Mouse (Mus musculus) cortical plate, adult 2 months (tissue): ENCODE measurements around the gene Glod4. TPM values are rescaled to one million over a fixed set of nuclear protein-coding genes. Genes with fewer than 3 reads are reported as not detected.

Experiments used
- H3K27ac ChIP-seq: fragments of 200-500 bp; 2 replicates; pipeline ENCODE4 v1.5.1; 2012; ENCODE audit warnings: low read length, control low read depth, inconsistent platforms; ENCODE audit not compliant: insufficient read depth
- H3K4me1 ChIP-seq: fragments of 200-500 bp; 2 replicates; pipeline ENCODE4 v1.6.1; 2011; ENCODE audit warnings: low read length; ENCODE audit not compliant: control insufficient read depth, insufficient read depth
- H3K4me3 ChIP-seq: fragments of 200-500 bp; 2 replicates; pipeline ENCODE4 v1.5.1; 2011; ENCODE audit warnings: mild to moderate bottlenecking, low read length, control low read depth; ENCODE audit not compliant: insufficient read depth
- CTCF ChIP-seq: fragments of 200-500 bp; IDR thresholded peaks from 2 replicates; pipeline ENCODE4 v1.5.1; 2011; ENCODE audit warnings: mild to moderate bottlenecking, control low read depth, low read length; ENCODE audit not compliant: insufficient read depth; ENCODE audit errors: extremely low read depth
- POLR2A ChIP-seq: fragments of 200-500 bp; IDR thresholded peaks from 2 replicates; pipeline ENCODE4 v1.6.1; 2011; ENCODE audit warnings: mild to moderate bottlenecking, low read length, control low read depth; ENCODE audit not compliant: insufficient read depth; ENCODE audit errors: extremely low read depth
- polyA plus RNA-seq: library from polyadenylated mRNA; depleted of rRNA; stranded (reverse); fragments of >200 nt; gene quantifications from 2 replicates; pipeline ENCODE4 v1.2.3, GENCODE M21; 2012

The Glod4 gene
- polyA plus RNA-seq, 1 experiment = 38.6 TPM

GRCm38 (mm10) chr11:76283841-76284240 lies 40.3 kb upstream of the Glod4 start:
- H3K27ac ChIP-seq = no peak overlapping the region
- TF ChIP-seq CTCF = no peak
- no peak for TF ChIP-seq POLR2A

GRCm38 (mm10) chr11:76279971-76280370 lies 36.4 kb upstream of the Glod4 start:
- TF ChIP-seq CTCF (no peak), POLR2A (no peak)
- no peaks in the 10 kb centered on the region for H3K4me1 ChIP-seq
- H3K4me3 ChIP-seq = no peak overlapping the region
- H3K27ac ChIP-seq = no peak overlapping the region

More at GRCm38 (mm10) chr11:76283841-76284240, 40.3 kb upstream of the Glod4 start:
- no peaks in the 10 kb centered on the region; the same call in 1 of the 2 replicates for H3K4me1 ChIP-seq
- H3K4me3 ChIP-seq = no peak overlapping the region

- Histone ChIP-seq H3K27ac (no peak overlapping the region), H3K4me3 (no peak overlapping the region), H3K4me1 (no peaks in the 10 kb centered on the region)
- TF ChIP-seq CTCF (no peak), POLR2A (no peak)
Observed at GRCm38 (mm10) chr11:76278960-76279852, 35.7 kb upstream of the Glod4 start.

DNA sequence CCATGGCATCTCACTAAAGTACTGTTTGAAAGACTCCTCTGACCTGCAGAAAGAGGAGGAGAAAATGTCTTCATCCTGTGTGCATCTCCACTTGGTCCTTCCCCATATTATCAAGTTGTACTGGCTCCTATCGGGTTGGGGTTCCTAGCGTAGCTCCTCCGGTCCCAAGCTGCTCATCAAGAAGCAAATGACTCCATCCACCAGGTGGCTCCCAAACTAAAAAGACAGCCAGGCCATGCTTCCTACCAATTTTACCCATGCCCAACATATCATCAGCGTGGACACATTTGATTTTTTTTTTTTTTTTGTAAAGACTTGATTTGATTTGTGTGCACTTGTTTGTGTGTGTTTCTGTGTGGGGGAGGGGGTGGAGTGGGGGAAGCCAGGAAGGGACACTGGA lies 28.9 kb upstream of the Glod4 start:
- TF ChIP-seq POLR2A (no peak), CTCF (peak; percentile 40; the same call in 1 of the 2 replicates)
- H3K27ac ChIP-seq = no peak overlapping the region
- no peak overlapping the region for H3K4me3 ChIP-seq
- H3K4me1 ChIP-seq = no peaks in the 10 kb centered on the region

DNA sequence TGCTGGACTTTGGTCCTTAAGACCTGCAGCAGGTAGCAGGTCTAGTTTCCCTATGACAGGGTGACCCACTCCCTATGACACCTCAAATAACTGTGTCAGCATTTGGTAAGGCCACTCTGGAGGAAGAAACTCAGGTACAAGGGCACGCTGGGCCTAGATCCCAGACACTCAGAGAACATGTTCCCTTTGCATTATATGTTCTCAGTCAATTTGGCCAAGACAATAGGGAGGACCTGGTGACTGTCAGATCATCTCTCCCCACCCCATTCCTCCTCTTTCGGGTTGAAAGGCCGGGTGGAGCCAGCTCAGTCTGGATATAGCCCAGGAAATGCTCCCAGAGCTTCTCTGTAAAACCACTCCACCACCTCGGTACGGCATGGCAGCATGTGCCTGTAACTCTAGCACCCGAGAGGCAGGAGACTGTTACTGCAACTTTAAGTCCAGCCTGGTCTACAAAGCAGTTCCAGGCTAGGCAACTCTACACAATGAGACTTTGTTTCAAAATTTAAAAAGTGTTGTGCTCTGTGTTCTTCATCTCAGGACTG lies 25.1 kb upstream of the Glod4 start:
- H3K27ac ChIP-seq = no peak overlapping the region
- TF ChIP-seq POLR2A = no peak
- TF ChIP-seq CTCF = no peak
- H3K4me3 ChIP-seq = no peak overlapping the region
- H3K4me1 ChIP-seq = no peaks in the 10 kb centered on the region

DNA sequence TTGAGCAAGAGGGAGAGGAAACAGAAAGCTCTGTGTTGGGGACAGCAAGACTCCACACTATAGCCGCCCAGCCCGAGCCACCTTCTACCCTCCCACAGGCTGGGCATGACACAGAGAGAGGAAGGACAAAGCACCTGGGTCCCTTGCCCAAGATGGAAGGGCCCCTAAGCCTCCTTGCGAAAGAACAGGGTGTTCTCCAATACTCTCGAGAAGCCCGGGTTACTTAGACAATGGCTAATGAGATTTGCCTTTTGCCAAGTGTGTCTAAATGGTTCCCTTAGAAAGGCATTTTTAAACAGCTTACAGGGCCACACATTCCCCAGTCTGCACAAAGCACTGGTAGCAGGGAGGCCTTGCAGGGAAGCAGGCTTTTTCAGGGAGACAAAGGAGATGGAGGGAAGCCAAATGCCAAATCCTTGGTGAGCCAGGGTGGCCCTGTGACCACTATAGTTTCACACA lies 24.5 kb upstream of the Glod4 start:
- no peak overlapping the region for H3K27ac ChIP-seq
- no peak overlapping the region for H3K4me3 ChIP-seq
- no peaks in the 10 kb centered on the region for H3K4me1 ChIP-seq
- TF ChIP-seq POLR2A (no peak), CTCF (no peak)

DNA sequence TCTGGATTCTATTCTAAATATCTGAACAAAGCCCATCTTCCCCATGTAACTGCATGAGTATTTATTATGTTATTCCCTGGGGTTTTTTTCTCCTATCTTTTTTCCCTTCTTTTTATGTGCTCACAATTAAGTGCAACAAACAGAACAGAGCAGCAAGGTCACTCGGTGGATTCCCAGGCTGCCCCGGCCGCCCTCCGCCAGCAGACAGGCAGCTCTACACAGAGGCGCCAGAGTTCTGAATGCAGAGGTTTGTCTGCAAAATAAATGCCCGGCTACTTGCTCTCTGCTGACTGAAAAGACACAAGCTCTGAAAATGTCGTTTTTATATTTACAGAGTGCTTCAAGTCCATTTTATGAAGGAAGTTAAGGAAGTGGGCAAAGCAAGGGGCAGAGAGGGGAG lies 24.0 kb upstream of the Glod4 start:
- no peak overlapping the region for H3K27ac ChIP-seq
- H3K4me1 ChIP-seq = no peaks in the 10 kb centered on the region
- no peak overlapping the region for H3K4me3 ChIP-seq
- no peak for TF ChIP-seq POLR2A
- no peak for TF ChIP-seq CTCF

- no peak overlapping the region for H3K27ac ChIP-seq
- TF ChIP-seq CTCF = no peak
- TF ChIP-seq POLR2A = no peak
- H3K4me1 ChIP-seq = no peaks in the 10 kb centered on the region
- H3K4me3 ChIP-seq = no peak overlapping the region
Observed at GRCm38 (mm10) chr11:76262611-76263351, 19.3 kb upstream of the Glod4 start.

DNA sequence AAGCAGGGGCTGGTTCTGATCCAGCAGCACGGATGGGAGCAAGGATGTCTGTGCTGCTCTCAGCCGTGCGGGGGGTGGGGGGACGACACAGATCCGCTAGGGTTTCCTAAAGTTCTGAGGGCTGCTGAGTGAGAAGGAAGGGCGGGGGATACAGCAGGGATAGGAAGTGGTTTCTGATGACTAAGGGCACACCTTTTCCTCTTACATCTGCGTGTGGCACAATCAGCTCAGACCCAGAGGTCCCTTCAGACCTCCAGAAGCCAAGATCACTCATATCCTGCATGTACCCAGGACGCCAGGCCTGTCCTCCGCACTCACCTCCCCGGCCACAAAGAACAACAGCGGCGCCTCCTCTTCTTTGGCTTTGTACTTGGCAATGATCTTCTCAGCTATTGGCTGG lies 17.7 kb upstream of the Glod4 start:
- no peak overlapping the region for H3K27ac ChIP-seq
- no peak overlapping the region for H3K4me3 ChIP-seq
- TF ChIP-seq POLR2A (no peak), CTCF (no peak)
- no peaks in the 10 kb centered on the region for H3K4me1 ChIP-seq
